Mouse (Mus musculus) ovary, adult 10 weeks (tissue): ENCODE results near the gene Gm20792. TPM values are rescaled to one million over a fixed set of nuclear protein-coding genes. Genes with fewer than 3 reads are reported as not detected.

Experiments
- polyA plus RNA-seq: library from polyadenylated mRNA; stranded (reverse); fragments of 350-450 nt; fragmentation: Illumina TruSeq; extraction: RNeasy Lipid Tissue Mini Kit (QIAGEN cat#74804); gene quantifications from one replicate; pipeline ENCODE4 v1.2.3, GENCODE M21; 2014

Gm20792 gene
- not detected for polyA plus RNA-seq

DNA sequence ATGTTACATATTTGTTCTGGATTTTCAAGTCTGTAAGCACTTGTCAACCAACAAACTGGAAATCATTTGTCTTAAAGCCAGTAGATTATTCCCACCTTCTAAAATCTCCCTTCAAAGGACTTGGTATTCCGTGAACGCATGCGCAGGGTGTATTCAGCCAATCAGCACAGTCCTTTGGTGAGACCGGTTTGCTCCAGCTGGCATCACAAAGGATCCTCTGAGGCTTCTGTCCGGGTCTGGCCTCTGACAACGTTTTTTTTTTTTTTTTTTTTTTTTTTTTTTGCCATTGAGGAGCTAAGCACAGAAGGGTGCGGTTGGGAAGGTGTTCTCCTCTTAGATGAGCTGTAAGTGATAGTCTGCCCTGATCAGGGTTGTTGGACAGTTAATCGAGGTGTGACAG lies at the start of gene Gm20792:
Gm20792 (plus strand) TSS at position 301 of the 400 bp plus-strand sequence.

